Mouse (Mus musculus) ovary, postnatal 10 days (tissue): ENCODE results near the gene Akr1b7.

Experiments used
- DNase-seq: peaks from one replicate; pipeline ENCODE4 v3.0.0; 2022; ENCODE audit warnings: low spot score

Akr1b7 gene

DNA sequence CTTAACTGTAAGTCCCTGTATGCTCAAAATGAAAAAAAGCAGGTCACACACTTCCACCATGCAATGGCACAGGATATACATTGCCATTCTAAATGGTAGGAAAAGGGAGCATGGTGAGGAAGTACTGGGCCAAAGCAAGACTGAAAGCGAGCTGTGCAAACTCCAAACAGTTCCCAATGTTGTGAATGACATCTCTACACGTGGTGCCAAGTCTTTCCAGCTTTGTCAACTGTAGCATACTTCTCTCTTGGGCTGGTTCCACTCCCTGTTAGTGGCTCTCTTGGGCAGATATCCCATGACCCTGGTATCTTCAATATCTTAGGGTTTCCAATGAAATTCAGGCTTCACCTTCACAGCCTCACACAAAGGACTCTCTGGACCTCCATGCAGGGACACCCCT, 26.9 kb downstream of the Akr1b7 start:
- no peak for DNase-seq

DNA sequence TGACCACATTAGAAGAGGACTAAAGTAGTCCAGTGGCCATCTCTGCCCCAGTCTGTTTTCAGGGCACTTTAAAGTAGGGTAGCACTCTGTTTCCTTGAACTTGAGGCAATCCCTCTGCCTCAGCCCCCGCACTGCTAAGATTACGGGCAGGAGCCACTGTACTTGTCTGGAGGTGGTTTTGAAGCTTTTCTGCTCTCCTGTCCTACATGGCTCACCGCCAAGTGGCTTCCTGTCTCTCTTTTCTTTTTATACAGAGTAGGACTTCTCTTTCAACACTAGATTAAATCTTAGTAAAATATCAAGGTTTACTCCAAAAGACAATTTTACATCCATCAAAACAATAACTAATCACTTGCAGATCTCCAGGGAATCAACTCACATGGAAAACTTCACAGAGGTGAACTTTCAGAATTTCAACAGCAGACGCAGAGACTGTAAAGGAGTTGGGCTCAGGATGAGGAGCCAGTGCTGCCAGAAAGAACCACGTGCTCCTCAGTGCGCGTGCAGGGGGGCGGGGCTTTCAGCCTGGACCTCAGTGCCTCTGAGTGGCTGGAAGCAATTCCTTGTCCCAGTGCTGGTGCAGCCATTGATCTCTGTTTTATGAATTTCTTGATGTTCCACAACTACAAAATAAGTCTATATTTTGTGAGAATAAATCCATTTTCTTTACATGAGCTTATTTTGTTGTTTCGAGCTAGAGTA, 29.6 kb downstream of the Akr1b7 start:
- DNase-seq, result no peak

DNA sequence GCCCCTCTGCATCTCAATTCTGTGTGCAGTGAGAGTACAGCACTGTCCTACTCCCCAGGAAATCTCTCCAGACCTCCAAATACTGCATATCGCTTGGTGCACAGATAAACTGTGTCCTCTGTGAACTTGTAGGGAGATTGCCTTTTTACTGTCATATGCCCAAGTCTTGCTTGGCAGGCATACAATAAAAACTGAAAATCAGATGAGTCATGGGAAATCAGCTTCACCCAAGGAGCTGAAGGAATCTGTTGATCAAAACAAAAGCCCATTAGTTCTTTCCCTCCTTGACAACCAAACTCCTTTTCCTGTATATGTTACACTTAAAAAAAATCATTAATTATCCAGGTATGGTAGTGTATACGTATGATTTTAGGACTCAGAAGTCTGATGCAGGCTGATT, 31.7 kb downstream of the Akr1b7 start:
- no peak for DNase-seq

DNA sequence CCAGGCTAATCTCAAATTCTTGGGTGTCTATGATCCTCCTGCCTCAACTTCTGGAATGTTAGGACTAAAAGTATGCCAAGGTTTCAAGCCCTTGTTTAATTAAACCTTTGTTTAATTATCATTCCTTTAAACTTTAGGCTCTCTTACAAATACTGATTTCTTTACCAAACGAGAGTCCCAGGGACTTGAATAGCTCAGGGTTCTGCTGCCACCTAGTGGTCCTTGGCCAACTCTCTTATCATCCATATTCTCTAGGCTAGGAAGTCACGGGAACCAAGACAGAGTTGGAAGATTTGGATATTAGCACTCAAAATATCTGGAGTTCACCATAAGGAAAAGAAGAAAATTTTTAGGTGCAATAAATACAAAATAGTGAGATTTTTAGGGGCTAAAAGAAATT, 35.8 kb downstream of the Akr1b7 start:
- peak; percentile 17 for DNase-seq

DNA sequence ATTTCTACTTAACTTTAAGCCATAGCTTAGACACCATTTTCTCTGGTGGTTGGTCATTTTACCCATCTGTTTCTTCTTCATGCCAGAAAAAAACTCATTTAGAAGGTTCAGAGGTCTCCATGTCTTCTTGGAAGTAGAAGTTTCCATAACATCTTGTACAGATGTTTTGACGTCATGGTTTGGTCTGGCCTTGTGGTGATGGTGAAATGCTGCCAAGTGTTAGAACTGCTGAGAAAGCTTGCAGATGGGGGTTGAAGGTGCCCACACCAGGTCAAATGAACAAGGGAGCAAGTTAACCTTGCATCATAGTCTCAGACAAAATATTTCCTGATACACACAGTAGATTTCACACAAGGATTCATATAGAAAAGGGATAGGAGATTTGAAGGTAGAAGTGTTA, 36.6 kb downstream of the Akr1b7 start:
- no peak for DNase-seq

DNA sequence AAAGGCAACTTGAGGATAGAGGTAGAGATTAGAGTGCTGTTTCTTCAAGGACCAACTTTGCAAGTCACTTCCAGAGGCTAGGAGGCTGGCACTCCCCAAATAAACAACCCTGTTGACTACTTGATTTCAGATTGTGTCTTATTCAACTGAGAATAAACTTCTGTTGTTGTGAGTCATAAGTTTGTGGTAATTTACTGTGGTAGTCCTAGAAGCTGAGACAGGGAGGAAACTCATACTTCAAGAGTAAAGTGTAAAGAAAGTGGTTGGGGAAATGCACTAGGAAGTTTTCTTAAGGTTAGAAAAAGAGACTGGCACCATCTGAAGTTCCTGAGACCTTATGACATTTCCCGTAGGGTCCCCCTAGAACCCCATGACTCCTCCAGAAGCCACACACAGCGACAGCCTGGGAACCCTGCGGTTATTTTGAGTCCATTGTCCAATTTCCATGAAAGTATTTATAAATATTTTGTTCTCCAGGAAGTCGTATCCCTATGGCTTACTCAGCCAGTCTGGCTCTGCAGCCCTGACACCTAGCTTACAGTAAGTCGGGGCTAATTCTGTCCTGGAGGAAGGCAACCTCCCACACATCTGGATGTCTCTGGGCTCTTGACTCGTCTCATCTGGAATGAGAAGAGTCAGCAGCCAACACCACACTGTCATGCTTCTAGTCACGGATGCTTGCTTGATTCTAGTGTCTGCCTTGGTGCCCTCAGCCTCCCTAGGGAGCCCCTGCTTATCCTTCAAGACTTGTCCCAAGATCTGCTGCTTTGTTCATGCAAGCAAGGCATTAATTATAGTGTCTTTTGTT, 41.0 kb downstream of the Akr1b7 start:
- DNase-seq, result no peak

DNA sequence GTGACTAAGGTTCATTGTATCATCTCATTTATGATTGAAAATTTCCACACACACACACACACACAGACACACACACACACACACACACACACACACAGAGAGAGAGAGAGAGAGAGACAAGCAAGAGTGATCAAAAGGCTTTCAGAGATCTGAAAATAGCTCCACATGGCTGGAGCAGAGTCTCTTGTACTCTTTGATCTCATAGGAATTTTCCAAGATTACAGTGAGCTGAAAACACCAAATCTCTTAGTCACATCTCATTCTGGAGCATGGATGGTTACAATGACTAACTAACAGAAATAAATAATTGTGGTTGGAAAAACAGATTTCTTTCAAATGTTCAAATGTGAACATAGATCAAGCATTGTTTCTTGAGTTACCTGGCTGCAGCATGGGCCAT, 47.3 kb downstream of the Akr1b7 start:
- DNase-seq, result no peak

DNA sequence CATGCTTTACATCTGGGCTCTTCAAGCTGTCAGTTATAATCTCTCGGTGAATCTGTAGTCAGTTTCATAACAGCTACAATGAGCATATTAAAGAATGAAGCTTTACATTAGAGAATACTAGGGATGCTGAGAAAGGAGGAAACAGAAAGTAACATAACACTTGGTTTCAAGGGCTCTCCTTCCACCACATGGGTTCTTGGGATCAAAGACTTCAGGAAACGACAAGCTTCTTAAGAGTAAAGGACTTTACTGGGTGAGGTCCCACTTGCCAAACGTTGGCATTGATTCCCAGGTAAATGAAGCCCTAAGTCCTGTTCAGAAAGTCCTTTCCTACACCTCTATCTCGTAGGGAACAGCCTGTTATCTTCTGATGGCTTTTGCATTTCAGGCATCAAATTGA, 48.5 kb downstream of the Akr1b7 start:
- DNase-seq, result no peak

DNA sequence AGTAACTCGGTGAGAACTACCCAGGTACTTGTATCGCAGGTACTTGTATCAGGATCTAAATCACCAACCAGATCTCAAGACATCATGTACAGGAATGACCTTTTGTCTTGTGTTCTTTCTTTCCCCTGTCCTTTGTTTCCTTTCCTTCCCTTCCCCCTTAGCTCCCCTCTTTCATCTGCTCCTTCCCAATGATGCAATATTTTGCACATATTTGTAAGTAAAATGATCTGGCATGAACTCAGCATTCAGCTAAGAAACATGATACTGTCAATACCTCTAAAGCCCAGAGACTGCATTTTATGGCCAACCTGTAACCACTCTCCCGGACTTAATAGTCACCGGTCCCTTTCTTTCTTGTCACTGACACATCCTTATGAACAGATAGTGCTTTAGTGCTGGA, 51.4 kb downstream of the Akr1b7 start:
- no peak for DNase-seq

DNA sequence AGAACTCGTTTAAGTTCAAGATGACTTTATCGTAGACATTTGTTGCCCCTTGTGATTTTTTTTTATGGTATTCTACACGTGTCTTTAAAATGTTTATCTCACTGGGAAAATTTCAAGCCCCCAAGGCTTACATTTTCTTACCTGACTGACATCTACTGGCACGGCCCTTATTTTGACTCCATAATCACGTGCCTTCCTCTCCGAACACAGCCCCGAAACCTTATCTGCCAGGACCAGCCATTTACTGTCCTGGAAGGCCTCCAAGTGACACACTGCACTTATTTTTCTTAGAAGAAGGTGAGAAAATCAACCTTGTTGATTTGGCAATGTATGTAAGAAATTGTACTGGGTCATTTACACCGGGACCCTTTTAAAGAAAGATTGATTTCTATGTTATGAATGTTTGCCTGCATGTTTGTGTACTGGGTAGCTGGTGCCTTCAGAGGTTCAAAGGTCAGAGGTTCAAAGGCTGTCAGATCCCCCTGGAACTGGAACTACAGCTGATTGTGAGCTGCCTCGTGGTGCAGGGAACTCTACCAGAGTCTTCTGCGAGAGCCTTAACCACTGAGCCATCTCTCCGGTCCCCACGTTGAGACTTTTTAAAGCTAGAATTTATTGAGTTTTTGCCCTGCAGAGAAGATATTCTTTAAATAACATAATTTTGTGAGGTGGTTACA, 59.4 kb downstream of the Akr1b7 start:
- DNase-seq, result no peak
